Mouse (Mus musculus): ENCODE results near the gene Rad54l. TPM values are rescaled to one million over a fixed set of nuclear protein-coding genes. Genes with fewer than 3 reads are reported as not detected.

The Rad54l gene
- total and polyA plus RNA-seq, 2 experiments from 2014 or later: 2.5 to 3.0 TPM

DNA sequence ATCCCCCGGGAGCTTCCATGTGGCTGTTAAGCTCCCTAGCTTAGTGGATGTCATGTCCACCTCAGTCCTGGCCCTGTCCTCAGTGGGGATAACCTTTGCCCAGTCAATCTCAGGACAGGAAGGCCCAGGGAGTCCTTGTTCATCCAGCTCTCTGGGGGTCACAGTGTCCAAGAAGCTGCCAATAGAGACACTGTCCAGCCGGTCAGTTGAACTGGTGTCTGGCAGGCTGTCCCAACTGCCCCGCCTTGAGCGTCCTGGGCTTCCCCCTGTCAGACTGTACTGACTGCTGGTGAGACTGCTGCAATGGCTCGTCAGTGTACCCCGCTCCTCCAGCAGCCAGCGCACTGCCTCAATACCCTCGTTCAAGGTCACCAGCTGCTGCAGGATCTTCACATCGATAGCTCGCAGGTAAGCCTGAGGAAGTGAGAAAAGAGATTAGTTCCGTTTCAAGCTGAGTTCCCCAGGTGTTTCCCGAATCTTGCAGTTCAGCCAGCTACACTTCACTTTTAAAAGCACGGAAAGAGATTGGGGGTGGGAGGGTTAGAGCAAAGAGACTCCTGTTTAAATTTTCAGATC is 14.0 kb upstream of the Rad54l start:
- Histone ChIP-seq H3K9me3 (ENCODE audit: low read length) (no peaks in the 10 kb centered on the region), H3K27ac (ENCODE audit: low read depth, low read length) (no peak overlapping the region), H3K27me3 (ENCODE audit: insufficient read depth, low read length) (0 out of 2 replicates have a peak, but pooled peaks cover 3% of the 10 kb centered on the region), H3K4me3 (ENCODE audit: low read depth, low read length) (no peak overlapping the region), H3K36me3 (ENCODE audit: insufficient read depth, low read length) (no peaks in the 10 kb centered on the region), H3K4me2 (ENCODE audit: low read depth, low read length, poor library complexity, severe bottlenecking) (no peak overlapping the region), H3K4me1 (ENCODE audit: insufficient read depth, low read length) (peaks cover 4% of the 10 kb centered on the region), H3K9ac (replicated peaks; ENCODE audit: low read length, poor library complexity, severe bottlenecking) (no peak overlapping the region)
- no peak for ATAC-seq (ENCODE audit: low FRiP score)
- WGBS: 45% methylated on average over 13 of the region's 13 CpGs
- no peak for DNase-seq (ENCODE audit: low spot score)
- no peak for TF ChIP-seq CTCF (IDR thresholded peaks at IDR 0.05)

DNA sequence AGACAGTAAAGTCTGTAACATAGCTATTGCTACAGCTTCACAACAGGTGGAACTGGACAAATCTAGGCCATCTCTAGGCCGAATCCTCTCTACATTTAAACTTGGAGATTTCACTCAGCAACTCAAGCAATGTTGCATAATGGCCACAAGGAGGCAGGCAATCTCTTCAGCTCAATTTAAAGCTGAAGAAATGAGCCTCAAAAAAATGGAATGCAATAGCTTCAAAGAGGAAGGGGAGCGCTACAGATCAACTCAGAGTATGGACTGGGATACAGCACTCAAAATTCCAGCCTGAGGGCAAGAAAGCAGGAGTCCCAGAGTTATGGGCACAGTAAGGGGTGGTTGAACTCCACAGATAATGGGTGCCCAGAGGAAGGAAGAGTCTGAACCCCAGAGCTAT is 11.5 kb upstream of the Rad54l start:
- DNase-seq (ENCODE audit: low spot score) (peak; percentile 83), ATAC-seq (ENCODE audit: low FRiP score) (peak; percentile 61; the same call in 1 of the 2 replicates)
- Histone ChIP-seq H3K9ac (replicated peaks; ENCODE audit: low read length, poor library complexity, severe bottlenecking) (no peak overlapping the region), H3K4me1 (ENCODE audit: insufficient read depth, low read length) (no peaks in the 10 kb centered on the region), H3K4me3 (ENCODE audit: low read depth, low read length) (no peak overlapping the region), H3K27ac (ENCODE audit: low read depth, low read length) (no peak overlapping the region), H3K4me2 (ENCODE audit: low read depth, low read length, poor library complexity, severe bottlenecking) (no peak overlapping the region), H3K36me3 (ENCODE audit: insufficient read depth, low read length) (no peaks in the 10 kb centered on the region), H3K9me3 (ENCODE audit: low read length) (no peaks in the 10 kb centered on the region), H3K27me3 (ENCODE audit: insufficient read depth, low read length) (no peaks in the 10 kb centered on the region)
- WGBS: 16% methylated on average over 2 of the region's 2 CpGs
- TF ChIP-seq CTCF (IDR thresholded peaks at IDR 0.05): peak; percentile 95

- TF ChIP-seq CTCF (IDR thresholded peaks at IDR 0.05): no peak
- no peaks in the 10 kb centered on the region for H3K9me3 ChIP-seq (ENCODE audit: low read length)
- no peak overlapping the region for H3K4me2 ChIP-seq (ENCODE audit: low read depth, low read length, poor library complexity, severe bottlenecking)
- no peak overlapping the region for H3K9ac ChIP-seq (replicated peaks; ENCODE audit: low read length, poor library complexity, severe bottlenecking)
- H3K27ac ChIP-seq (ENCODE audit: low read depth, low read length): no peak overlapping the region
- ATAC-seq (ENCODE audit: low FRiP score) (no peak), DNase-seq (ENCODE audit: low spot score) (no peak)
- no peaks in the 10 kb centered on the region for H3K36me3 ChIP-seq (ENCODE audit: insufficient read depth, low read length)
- WGBS: 82% methylated on average over 4 of the region's 4 CpGs
- no peaks in the 10 kb centered on the region for H3K4me1 ChIP-seq (ENCODE audit: insufficient read depth, low read length)
- H3K27me3 ChIP-seq (ENCODE audit: insufficient read depth, low read length): no peaks in the 10 kb centered on the region
- H3K4me3 ChIP-seq (ENCODE audit: low read depth, low read length): no peak overlapping the region
These were observed 9.6 kb upstream of the Rad54l start for GRCm38 (mm10) chr4:116133126-116133525.

DNA sequence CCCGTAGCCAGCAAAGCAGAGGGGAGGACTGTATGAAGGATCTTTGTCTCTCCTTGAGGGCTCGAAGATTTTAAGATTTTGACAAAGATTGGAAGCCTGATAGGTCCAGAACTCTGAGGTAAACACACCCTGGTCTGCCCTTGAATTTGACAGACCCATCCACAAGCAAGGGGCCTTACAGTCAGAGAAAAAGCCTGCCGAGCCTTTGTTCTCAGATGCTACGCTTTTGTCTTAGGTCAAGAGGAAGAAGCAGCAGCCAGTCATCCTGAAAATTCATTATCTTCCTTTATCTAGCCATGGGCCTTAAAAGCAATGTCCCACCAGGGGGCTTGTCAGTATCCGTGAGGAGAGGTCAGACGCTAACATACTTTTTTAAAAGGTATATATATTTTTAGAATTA is 4.5 kb upstream of the Rad54l start:
- Histone ChIP-seq H3K4me3 (ENCODE audit: low read depth, low read length) (no peak overlapping the region), H3K9me3 (ENCODE audit: low read length) (no peaks in the 10 kb centered on the region), H3K36me3 (ENCODE audit: insufficient read depth, low read length) (no peaks in the 10 kb centered on the region), H3K4me1 (ENCODE audit: insufficient read depth, low read length) (0 out of 2 replicates have a peak, but pooled peaks cover 4% of the 10 kb centered on the region), H3K4me2 (ENCODE audit: low read depth, low read length, poor library complexity, severe bottlenecking) (no peak overlapping the region), H3K27ac (ENCODE audit: low read depth, low read length) (no peak overlapping the region), H3K27me3 (ENCODE audit: insufficient read depth, low read length) (no peaks in the 10 kb centered on the region), H3K9ac (replicated peaks; ENCODE audit: low read length, poor library complexity, severe bottlenecking) (no peak overlapping the region)
- ATAC-seq (ENCODE audit: low FRiP score): no peak
- no peak for DNase-seq (ENCODE audit: low spot score)
- TF ChIP-seq CTCF (IDR thresholded peaks at IDR 0.05): no peak
- WGBS: 60% methylated on average over 6 of the region's 6 CpGs

DNA sequence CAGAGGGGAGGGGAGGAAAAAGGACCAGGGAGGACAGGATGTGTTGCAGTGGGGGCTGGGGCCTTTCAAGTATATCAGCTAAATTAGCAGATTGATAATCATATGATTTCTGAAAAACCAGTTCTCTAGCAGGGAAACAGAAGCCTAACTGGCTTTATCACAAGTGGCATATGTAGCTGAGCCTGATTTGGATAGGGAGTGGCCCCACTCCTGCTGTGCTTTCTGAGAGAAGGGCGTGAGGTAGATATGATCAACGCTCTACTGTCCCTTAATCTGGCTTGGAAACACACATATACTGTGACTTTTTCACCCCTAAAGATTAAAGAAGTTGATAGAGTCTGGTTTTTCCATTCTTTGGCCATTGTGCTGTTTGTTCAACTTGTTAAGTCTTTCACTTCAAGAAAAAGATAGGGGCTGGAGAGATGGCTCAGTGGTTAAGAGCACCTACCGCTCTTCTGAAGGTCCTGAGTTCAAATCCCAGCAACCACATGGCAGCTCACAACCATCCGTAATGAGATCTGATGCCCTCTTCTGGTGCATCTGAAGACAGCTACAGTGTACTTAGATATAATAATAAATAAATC is 2.4 kb upstream of the Rad54l start:
- ATAC-seq (ENCODE audit: low FRiP score) (no peak), DNase-seq (ENCODE audit: low spot score) (no peak)
- Histone ChIP-seq H3K4me2 (ENCODE audit: low read depth, low read length, poor library complexity, severe bottlenecking) (no peak overlapping the region), H3K27me3 (ENCODE audit: insufficient read depth, low read length) (no peaks in the 10 kb centered on the region), H3K36me3 (ENCODE audit: insufficient read depth, low read length) (no peaks in the 10 kb centered on the region), H3K4me3 (ENCODE audit: low read depth, low read length) (no peak overlapping the region), H3K9ac (replicated peaks; ENCODE audit: low read length, poor library complexity, severe bottlenecking) (no peak overlapping the region), H3K4me1 (ENCODE audit: insufficient read depth, low read length) (0 out of 2 replicates have a peak, but pooled peaks cover 4% of the 10 kb centered on the region), H3K27ac (ENCODE audit: low read depth, low read length) (no peak overlapping the region), H3K9me3 (ENCODE audit: low read length) (no peaks in the 10 kb centered on the region)
- TF ChIP-seq CTCF (IDR thresholded peaks at IDR 0.05): no peak
- WGBS: 96% methylated on average over 4 of the region's 4 CpGs

DNA sequence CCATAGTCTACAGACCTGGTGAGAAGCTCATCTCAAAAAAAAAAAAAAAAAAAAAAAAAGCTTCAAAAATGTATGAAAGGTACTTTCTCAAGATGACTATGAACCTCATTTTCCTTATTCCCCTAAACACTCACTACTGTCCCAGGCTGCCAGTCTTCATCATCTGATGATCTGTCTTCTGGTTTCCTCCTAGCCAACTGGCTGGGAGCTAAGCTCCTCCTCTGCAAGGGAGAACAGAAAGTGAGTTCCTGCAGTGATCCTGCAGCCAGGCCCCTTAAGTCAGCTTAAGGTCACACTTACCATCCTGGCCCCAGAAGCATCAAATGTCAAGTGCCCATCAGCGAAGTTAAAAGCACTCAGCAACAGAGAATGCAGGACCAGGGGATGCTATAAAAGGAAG is 728 bp downstream of the Rad54l start:
- Histone ChIP-seq H3K27ac (ENCODE audit: low read depth, low read length) (no peak overlapping the region), H3K4me2 (ENCODE audit: low read depth, low read length, poor library complexity, severe bottlenecking) (peak overlapping the region; percentile 63), H3K27me3 (ENCODE audit: insufficient read depth, low read length) (no peaks in the 10 kb centered on the region), H3K9me3 (ENCODE audit: low read length) (no peaks in the 10 kb centered on the region), H3K36me3 (ENCODE audit: insufficient read depth, low read length) (no peaks in the 10 kb centered on the region), H3K4me3 (ENCODE audit: low read depth, low read length) (peak overlapping the region; percentile 53), H3K9ac (replicated peaks; ENCODE audit: low read length, poor library complexity, severe bottlenecking) (no peak overlapping the region), H3K4me1 (ENCODE audit: insufficient read depth, low read length) (0 out of 2 replicates have a peak, but pooled peaks cover 4% of the 10 kb centered on the region)
- 3% methylated on average over 1 of the region's 1 CpGs for WGBS
- ATAC-seq (ENCODE audit: low FRiP score) (no peak), DNase-seq (ENCODE audit: low spot score) (no peak)
- no peak for TF ChIP-seq CTCF (IDR thresholded peaks at IDR 0.05)
